Mouse (Mus musculus) ES-E14 (cell line): ENCODE results near the gene Ttc41. TPM values are rescaled to one million over a fixed set of nuclear protein-coding genes. Genes with fewer than 3 reads are reported as not detected.

Source experiments
- DNase-seq: peaks from one replicate; pipeline ENCODE4 v3.0.0-alpha.2; 2013; ENCODE audit warnings: low read depth, low spot score
- H3K27ac ChIP-seq: 2 replicates; pipeline ENCODE4 v1.5.1; 2012; ENCODE audit warnings: low read depth, mild to moderate bottlenecking, low read length, moderate library complexity, mixed read lengths; ENCODE audit not compliant: poor library complexity, insufficient read depth, severe bottlenecking
- H3K36me3 ChIP-seq: 2 replicates; pipeline ENCODE4 v1.6.1; 2012; ENCODE audit warnings: mild to moderate bottlenecking, low read length, moderate library complexity, mixed read lengths; ENCODE audit not compliant: control insufficient read depth, poor library complexity, insufficient read depth, severe bottlenecking
- H3K4me1 ChIP-seq, 2 experiments: fragments of 150-350 bp in 1 of 2; sonication (generic) in 1 of 2; 2 replicates each; pipeline ENCODE4 v1.6.1; 2012; ENCODE audit warnings: low read length in 2 of 2, mild to moderate bottlenecking in 1 of 2, mixed read lengths in 1 of 2; ENCODE audit not compliant: control insufficient read depth in 2 of 2, insufficient read depth in 2 of 2, poor library complexity in 1 of 2
- H3K4me3 ChIP-seq, 2 experiments: fragments of 150-350 bp in 1 of 2; sonication (generic) in 1 of 2; 2 replicates each; pipeline ENCODE4 v1.5.1; 2012; ENCODE audit warnings: low read length in 2 of 2, low read depth in 1 of 2, mild to moderate bottlenecking in 1 of 2, mixed read lengths in 1 of 2; ENCODE audit not compliant: insufficient read depth in 1 of 2, poor library complexity in 1 of 2, severe bottlenecking in 1 of 2
- H3K9ac ChIP-seq: 2 replicates; pipeline ENCODE4 v1.6.1; 2012; ENCODE audit warnings: low read depth, mild to moderate bottlenecking, low read length, mixed read lengths; ENCODE audit not compliant: poor library complexity, insufficient read depth, severe bottlenecking
- H3K9me3 ChIP-seq: fragments of 150-350 bp; sonication (generic); 2 replicates; pipeline ENCODE4 v1.6.1; 2012; ENCODE audit warnings: low read depth, mild to moderate bottlenecking, low read length; ENCODE audit not compliant: control insufficient read depth, insufficient read depth
- CHD2 ChIP-seq: IDR thresholded peaks from 2 replicates; pipeline ENCODE4 v1.6.1; 2014; ENCODE audit warnings: mild to moderate bottlenecking, low read depth, low read length, inconsistent platforms
- HCFC1 ChIP-seq: IDR thresholded peaks from 2 replicates; pipeline ENCODE4 v1.6.1; 2012; ENCODE audit warnings: low read length, inconsistent platforms, borderline replicate concordance; ENCODE audit not compliant: insufficient read depth
- MAFK ChIP-seq: IDR thresholded peaks from 2 replicates; pipeline ENCODE4 v1.6.1; 2014; ENCODE audit warnings: mild to moderate bottlenecking, low read depth, low read length, inconsistent platforms; ENCODE audit not compliant: insufficient read depth
- ZC3H11A ChIP-seq: IDR thresholded peaks from 2 replicates; pipeline ENCODE4 v1.6.1; 2012; ENCODE audit warnings: low read depth, mild to moderate bottlenecking, inconsistent platforms, low read length, borderline replicate concordance
- ZNF384 ChIP-seq: IDR thresholded peaks from 2 replicates; pipeline ENCODE4 v1.6.1; 2012; ENCODE audit warnings: low read depth, low read length, inconsistent platforms
- in situ Hi-C, 2 experiments: fragments of 600-800 bp; cut with MboI; formaldehyde crosslinking; loops; one replicate each; pipeline ENCODE4 v1.15.1; 2025; ENCODE audit warnings: low sequenced_read_pairs in 2 of 2, inconsistent platforms in 1 of 2; ENCODE audit not compliant: unreplicated experiment in 2 of 2
- total RNA-seq: library from RNA; depleted of rRNA; stranded (reverse); fragments of 300-350 nt; gene quantifications from 2 replicates; pipeline ENCODE4 v1.2.3, GENCODE M21; 2012

Ttc41 gene
- total RNA-seq, 1 experiment = 1.6 TPM

GRCm38 (mm10) chr10:86727548-86727980 lies 22.0 kb downstream of the Ttc41 start:
- in situ Hi-C loops = no loop called here
- no peaks in the 10 kb centered on the region; a peak in 1 of 4 replicates for H3K4me1 ChIP-seq

GRCm38 (mm10) chr10:86728176-86728575 lies 22.6 kb downstream of the Ttc41 start:
- DNase-seq = no peak
- Histone ChIP-seq H3K9ac (no peak overlapping the region), H3K4me3 (no peak overlapping the region), H3K36me3 (no peaks in the 10 kb centered on the region), H3K27ac (no peak overlapping the region), H3K4me1 (peaks cover 0 to 3% of the 10 kb centered on the region in 2 experiments; a peak in 2 of 4 replicates), H3K9me3 (no peaks in the 10 kb centered on the region)
- TF ChIP-seq MAFK (no peak), CHD2 (no peak), ZC3H11A (no peak), ZNF384 (no peak), HCFC1 (no peak)
- in situ Hi-C loops = no loop called here

More at GRCm38 (mm10) chr10:86727548-86727980, 22.0 kb downstream of the Ttc41 start:
- TF ChIP-seq MAFK = no peak
- peak overlapping the region; percentile 33 to 62; a peak in 3 of 4 replicates for H3K4me3 ChIP-seq
- H3K27ac ChIP-seq = no peak overlapping the region
- DNase-seq = no peak
- H3K9ac ChIP-seq = peak overlapping the region; percentile 35; the same call in 1 of the 2 replicates
- no peaks in the 10 kb centered on the region for H3K36me3 ChIP-seq
- no peaks in the 10 kb centered on the region for H3K9me3 ChIP-seq

- no peak overlapping the region for H3K27ac ChIP-seq
- TF ChIP-seq ZNF384 (no peak; the same call in 1 of the 2 replicates), ZC3H11A (0 out of 2 replicates have a peak, but pooled peaks have one; percentile 13)
- DNase-seq = peak; percentile 94
- H3K9me3 ChIP-seq = no peaks in the 10 kb centered on the region
- peak overlapping the region; percentile 14 to 58 for H3K4me3 ChIP-seq
- H3K4me1 ChIP-seq = peaks cover 0 to 3% of the 10 kb centered on the region in 2 experiments; a peak in 2 of 4 replicates
- H3K36me3 ChIP-seq = no peaks in the 10 kb centered on the region
- in situ Hi-C loops = no loop called here
- H3K9ac ChIP-seq = peak overlapping the region; percentile 37; the same call in 1 of the 2 replicates
Observed at GRCm38 (mm10) chr10:86730823-86731499, 25.4 kb downstream of the Ttc41 start.

- H3K4me3 ChIP-seq = no peak overlapping the region
- no peak for TF ChIP-seq CHD2
- TF ChIP-seq ZC3H11A = no peak
- peak; percentile 51 for TF ChIP-seq ZNF384
- H3K9ac ChIP-seq = no peak overlapping the region
- H3K36me3 ChIP-seq = no peaks in the 10 kb centered on the region
- DNase-seq = no peak
- H3K9me3 ChIP-seq = no peaks in the 10 kb centered on the region
- peaks cover 0 to 3% of the 10 kb centered on the region in 2 experiments; a peak in 2 of 4 replicates for H3K4me1 ChIP-seq
- no peak overlapping the region for H3K27ac ChIP-seq
- in situ Hi-C loops = no loop called here
Observed at GRCm38 (mm10) chr10:86731500-86731863, 25.9 kb downstream of the Ttc41 start.

- DNase-seq = no peak
- H3K9ac ChIP-seq = no peak overlapping the region
- in situ Hi-C loops = no loop called here
- TF ChIP-seq HCFC1 (no peak), ZNF384 (no peak), MAFK (no peak), ZC3H11A (no peak), CHD2 (no peak)
- H3K9me3 ChIP-seq = no peaks in the 10 kb centered on the region
- no peak overlapping the region for H3K4me3 ChIP-seq
- H3K36me3 ChIP-seq = no peaks in the 10 kb centered on the region
- H3K4me1 ChIP-seq = peaks cover 0 to 3% of the 10 kb centered on the region in 2 experiments; a peak in 2 of 4 replicates
- H3K27ac ChIP-seq = no peak overlapping the region
Observed at GRCm38 (mm10) chr10:86735036-86735435, 29.4 kb downstream of the Ttc41 start.
